Mouse (Mus musculus) neural tube, embryonic 12.5 days (tissue): Measurements from ENCODE around the gene Arid3b. TPM values are rescaled to one million over a fixed set of nuclear protein-coding genes. Genes with fewer than 3 reads are reported as not detected.

Experiments used
- ATAC-seq: fragments of 200-750 bp; cut with Nextera tagmentation; 2 replicates; pipeline ENCODE4 v1.8.0; 2017; ENCODE audit warnings: low read depth, mild to moderate bottlenecking, moderate TSS enrichment, moderate library complexity; ENCODE audit not compliant: low FRiP score
- H3K27ac ChIP-seq: fragments of 300-500 bp; sonication (generic); 2 replicates; pipeline ENCODE4 v1.5.1; 2016
- H3K27me3 ChIP-seq: fragments of 300-500 bp; sonication (generic); replicated peaks from 2 replicates; pipeline ENCODE4 v1.6.1; 2016; ENCODE audit warnings: mild to moderate bottlenecking
- H3K36me3 ChIP-seq: fragments of 300-500 bp; sonication (generic); 2 replicates; pipeline ENCODE4 v1.6.1; 2016; ENCODE audit warnings: mild to moderate bottlenecking
- H3K4me1 ChIP-seq: fragments of 300-500 bp; sonication (generic); 2 replicates; pipeline ENCODE4 v1.6.1; 2016
- H3K4me2 ChIP-seq: fragments of 300-500 bp; sonication (generic); replicated peaks from 2 replicates; pipeline ENCODE4 v1.6.1; 2016; ENCODE audit warnings: mild to moderate bottlenecking
- H3K4me3 ChIP-seq: fragments of 300-500 bp; sonication (generic); 2 replicates; pipeline ENCODE4 v1.5.1; 2016
- H3K9ac ChIP-seq: fragments of 300-500 bp; sonication (generic); 2 replicates; pipeline ENCODE4 v1.6.1; 2016; ENCODE audit warnings: mild to moderate bottlenecking
- H3K9me3 ChIP-seq: fragments of 300-500 bp; sonication (generic); 2 replicates; pipeline ENCODE4 v1.6.1; 2016; ENCODE audit warnings: mild to moderate bottlenecking
- WGBS: fragments of 180-500 bp; shearing (Covaris S2); methylation state at CpG from one replicate; pipeline ENCODE4 v1.1.7; 2016; 5-methylcytosine and 5-hydroxymethylcytosine counted together
- polyA plus RNA-seq: library from polyadenylated mRNA; unstranded; fragments of >200 nt; fragmentation: Nextera tagmentation; extraction: Ambion mirVana; gene quantifications from 2 replicates; pipeline ENCODE4 v1.2.1, GENCODE M21; 2016

The Arid3b gene
- polyA plus RNA-seq, 1 experiment from 2014 or later, result 21.0 TPM

- H3K4me1 ChIP-seq, result peaks cover 22% of the 10 kb centered on the region
- H3K9me3 ChIP-seq, result no peaks in the 10 kb centered on the region
- H3K9ac ChIP-seq, result no peak overlapping the region
- peak overlapping the region; percentile 28; the same call in 1 of the 2 replicates for H3K4me2 ChIP-seq
- 42% methylated on average over 13 of the region's 13 CpGs for WGBS
- no peaks in the 10 kb centered on the region; the same call in 1 of the 2 replicates for H3K36me3 ChIP-seq
- no peak overlapping the region for H3K27ac ChIP-seq
- no peaks in the 10 kb centered on the region for H3K27me3 ChIP-seq
- H3K4me3 ChIP-seq, result no peak overlapping the region
- ATAC-seq, result no peak
Observed at GRCm38 (mm10) chr9:57822812-57823211, 13.8 kb downstream of the Arid3b start.

GRCm38 (mm10) chr9:57820186-57821080, 16.2 kb downstream of the Arid3b start:
- ATAC-seq, result no peak
- Histone ChIP-seq H3K4me3 (no peak overlapping the region), H3K4me1 (peaks cover 36% of the 10 kb centered on the region), H3K9ac (0 out of 2 replicates have a peak overlapping the region, but pooled peaks have one; percentile 21), H3K4me2 (peak overlapping the region; percentile 10; the same call in 1 of the 2 replicates), H3K27ac (no peak overlapping the region), H3K27me3 (no peaks in the 10 kb centered on the region), H3K36me3 (no peaks in the 10 kb centered on the region; the same call in 1 of the 2 replicates), H3K9me3 (no peaks in the 10 kb centered on the region)
- WGBS, result 16% methylated on average over 16 of the region's 16 CpGs

- no peak overlapping the region for H3K4me3 ChIP-seq
- H3K27me3 ChIP-seq, result no peaks in the 10 kb centered on the region
- no peak overlapping the region; the same call in none of the 2 replicates for H3K9ac ChIP-seq
- WGBS, result 11% methylated on average over 6 of the region's 6 CpGs
- peak overlapping the region; percentile 26 for H3K4me2 ChIP-seq
- no peaks in the 10 kb centered on the region for H3K9me3 ChIP-seq
- H3K27ac ChIP-seq, result peak overlapping the region; percentile 38; the same call in 1 of the 2 replicates
- H3K36me3 ChIP-seq, result no peaks in the 10 kb centered on the region
- no peak; the same call in 1 of the 2 replicates for ATAC-seq
- H3K4me1 ChIP-seq, result peaks cover 64% of the 10 kb centered on the region
Observed at GRCm38 (mm10) chr9:57817220-57817667, 19.3 kb downstream of the Arid3b start.

- Histone ChIP-seq H3K4me1 (peaks cover 62% of the 10 kb centered on the region), H3K9ac (no peak overlapping the region)
- 9% methylated on average over 3 of the region's 3 CpGs for WGBS
Observed at GRCm38 (mm10) chr9:57814866-57815265, 21.7 kb downstream of the Arid3b start.

GRCm38 (mm10) chr9:57814014-57814413, 22.6 kb downstream of the Arid3b start:
- H3K36me3 ChIP-seq, result no peaks in the 10 kb centered on the region
- WGBS, result 7% methylated on average over 1 of the region's 1 CpGs
- no peaks in the 10 kb centered on the region for H3K27me3 ChIP-seq
- no peak overlapping the region for H3K27ac ChIP-seq
- no peaks in the 10 kb centered on the region for H3K9me3 ChIP-seq
- H3K4me3 ChIP-seq, result no peak overlapping the region
- H3K4me2 ChIP-seq, result no peak overlapping the region
- no peak overlapping the region for H3K9ac ChIP-seq
- ATAC-seq, result no peak
- H3K4me1 ChIP-seq, result peaks cover 71% of the 10 kb centered on the region

More at GRCm38 (mm10) chr9:57814866-57815265, 21.7 kb downstream of the Arid3b start:
- H3K36me3 ChIP-seq, result no peaks in the 10 kb centered on the region
- ATAC-seq, result no peak
- no peaks in the 10 kb centered on the region for H3K27me3 ChIP-seq
- H3K9me3 ChIP-seq, result no peaks in the 10 kb centered on the region
- H3K4me2 ChIP-seq, result no peak overlapping the region
- H3K27ac ChIP-seq, result no peak overlapping the region
- no peak overlapping the region for H3K4me3 ChIP-seq

GRCm38 (mm10) chr9:57811793-57812733, 24.5 kb downstream of the Arid3b start:
- H3K27ac ChIP-seq, result peak overlapping the region; percentile 13; the same call in 1 of the 2 replicates
- peak overlapping the region; percentile 8; the same call in 1 of the 2 replicates for H3K4me2 ChIP-seq
- peaks cover 66% of the 10 kb centered on the region for H3K4me1 ChIP-seq
- 31% methylated on average over 8 of the region's 8 CpGs for WGBS
- H3K9ac ChIP-seq, result no peak overlapping the region
- H3K4me3 ChIP-seq, result no peak overlapping the region
- ATAC-seq, result no peak
- no peaks in the 10 kb centered on the region for H3K27me3 ChIP-seq
- H3K9me3 ChIP-seq, result no peaks in the 10 kb centered on the region
- no peaks in the 10 kb centered on the region for H3K36me3 ChIP-seq

GRCm38 (mm10) chr9:57810691-57811090, 25.9 kb downstream of the Arid3b start:
- 67% methylated on average over 3 of the region's 3 CpGs for WGBS

GRCm38 (mm10) chr9:57808771-57809310, 27.8 kb downstream of the Arid3b start:
- peaks cover 59% of the 10 kb centered on the region for H3K4me1 ChIP-seq
- no peaks in the 10 kb centered on the region for H3K9me3 ChIP-seq
- H3K27ac ChIP-seq, result no peak overlapping the region; the same call in 1 of the 2 replicates
- no peaks in the 10 kb centered on the region for H3K27me3 ChIP-seq
- no peak overlapping the region for H3K4me2 ChIP-seq
- H3K36me3 ChIP-seq, result no peaks in the 10 kb centered on the region
- H3K9ac ChIP-seq, result no peak overlapping the region
- ATAC-seq, result no peak
- 24% methylated on average over 5 of the region's 5 CpGs for WGBS
- no peak overlapping the region for H3K4me3 ChIP-seq

More at GRCm38 (mm10) chr9:57810691-57811090, 25.9 kb downstream of the Arid3b start:
- Histone ChIP-seq H3K4me2 (no peak overlapping the region), H3K9me3 (no peaks in the 10 kb centered on the region), H3K27ac (no peak overlapping the region), H3K4me3 (no peak overlapping the region), H3K27me3 (no peaks in the 10 kb centered on the region), H3K9ac (no peak overlapping the region), H3K4me1 (peaks cover 71% of the 10 kb centered on the region), H3K36me3 (no peaks in the 10 kb centered on the region)
- no peak for ATAC-seq

GRCm38 (mm10) chr9:57807174-57807651, 29.4 kb downstream of the Arid3b start:
- Histone ChIP-seq H3K9me3 (no peaks in the 10 kb centered on the region), H3K27me3 (no peaks in the 10 kb centered on the region), H3K36me3 (no peaks in the 10 kb centered on the region; the same call in 1 of the 2 replicates), H3K4me3 (no peak overlapping the region), H3K9ac (no peak overlapping the region), H3K27ac (no peak overlapping the region), H3K4me1 (peaks cover 55% of the 10 kb centered on the region), H3K4me2 (no peak overlapping the region)
- no peak for ATAC-seq
- WGBS, result 20% methylated on average over 4 of the region's 4 CpGs

- H3K9ac ChIP-seq, result no peak overlapping the region
- peaks cover 10% of the 10 kb centered on the region; the same call in 1 of the 2 replicates for H3K36me3 ChIP-seq
- H3K9me3 ChIP-seq, result no peaks in the 10 kb centered on the region
- no peak overlapping the region for H3K4me3 ChIP-seq
- peaks cover 45% of the 10 kb centered on the region for H3K4me1 ChIP-seq
- WGBS, result 37% methylated on average over 1 of the region's 1 CpGs
- no peaks in the 10 kb centered on the region for H3K27me3 ChIP-seq
- no peak overlapping the region for H3K4me2 ChIP-seq
- no peak for ATAC-seq
- H3K27ac ChIP-seq, result no peak overlapping the region
Observed at GRCm38 (mm10) chr9:57806066-57806481, 30.5 kb downstream of the Arid3b start.

- H3K9ac ChIP-seq, result no peak overlapping the region
- 62% methylated on average over 10 of the region's 10 CpGs for WGBS
- H3K27ac ChIP-seq, result no peak overlapping the region
- H3K4me2 ChIP-seq, result no peak overlapping the region
- H3K4me1 ChIP-seq, result peaks cover 42% of the 10 kb centered on the region
- H3K27me3 ChIP-seq, result no peaks in the 10 kb centered on the region
- no peaks in the 10 kb centered on the region for H3K9me3 ChIP-seq
- no peak overlapping the region for H3K4me3 ChIP-seq
- ATAC-seq, result no peak
- peaks cover 11% of the 10 kb centered on the region; the same call in 1 of the 2 replicates for H3K36me3 ChIP-seq
Observed at GRCm38 (mm10) chr9:57805087-57805737, 31.4 kb downstream of the Arid3b start.
